Mouse (Mus musculus): ENCODE results near the gene Tctn1.
A peak's percentile ranks its signal among the peaks of the same experiment; 100 is the strongest.

Gene Tctn1

DNA sequence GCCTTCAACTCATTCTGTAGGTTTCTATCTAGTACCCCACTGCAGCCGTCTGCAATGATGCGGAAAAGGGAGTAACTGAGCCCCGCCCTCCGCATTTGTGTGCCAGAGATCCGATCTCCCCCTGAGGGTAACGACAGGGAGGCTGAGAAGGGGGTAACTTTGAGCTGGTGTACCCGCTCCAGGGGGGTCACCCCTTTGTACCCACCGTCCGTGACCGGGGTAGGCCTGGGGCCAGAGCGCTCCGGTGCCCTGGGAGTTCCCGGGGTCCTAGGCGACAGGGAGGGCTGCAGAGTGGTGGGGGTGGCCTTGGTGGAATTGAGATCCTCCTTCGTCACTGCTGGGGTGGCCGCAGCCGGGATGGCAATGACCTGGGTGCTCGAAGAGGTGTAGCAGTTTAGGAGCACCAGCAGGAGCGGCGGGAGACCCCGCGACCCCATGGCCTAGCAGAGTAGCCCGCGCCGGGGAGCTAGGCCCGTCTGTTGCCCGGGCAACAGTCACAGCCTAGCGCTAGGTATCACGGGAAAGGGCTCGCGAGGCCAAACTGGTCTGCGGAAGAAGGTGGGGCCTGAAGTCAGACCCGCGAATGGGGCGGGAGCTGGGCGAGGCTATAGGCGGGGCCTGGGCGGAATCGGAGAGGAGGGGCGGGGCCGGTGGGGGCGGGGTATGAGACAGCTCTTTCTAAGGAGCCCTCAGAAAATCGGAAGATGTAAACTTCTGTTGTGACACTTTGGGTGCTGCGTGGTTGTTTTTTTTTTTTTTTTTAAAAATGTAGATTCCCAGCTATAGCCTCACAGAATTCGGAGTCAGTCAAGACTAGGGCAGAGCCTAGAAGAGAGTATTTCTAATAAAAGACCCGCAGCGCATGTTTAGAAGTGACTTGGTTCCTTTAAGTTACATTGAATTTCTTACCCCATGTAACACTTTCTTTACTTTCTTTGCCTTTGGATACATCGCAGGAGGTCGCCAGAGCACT is at the start of gene Tctn1:
Gene Tctn1, minus strand, starts transcription at position 528 of the 973 bp plus-strand sequence.
- DNase-seq, result peak; percentile 85

DNA sequence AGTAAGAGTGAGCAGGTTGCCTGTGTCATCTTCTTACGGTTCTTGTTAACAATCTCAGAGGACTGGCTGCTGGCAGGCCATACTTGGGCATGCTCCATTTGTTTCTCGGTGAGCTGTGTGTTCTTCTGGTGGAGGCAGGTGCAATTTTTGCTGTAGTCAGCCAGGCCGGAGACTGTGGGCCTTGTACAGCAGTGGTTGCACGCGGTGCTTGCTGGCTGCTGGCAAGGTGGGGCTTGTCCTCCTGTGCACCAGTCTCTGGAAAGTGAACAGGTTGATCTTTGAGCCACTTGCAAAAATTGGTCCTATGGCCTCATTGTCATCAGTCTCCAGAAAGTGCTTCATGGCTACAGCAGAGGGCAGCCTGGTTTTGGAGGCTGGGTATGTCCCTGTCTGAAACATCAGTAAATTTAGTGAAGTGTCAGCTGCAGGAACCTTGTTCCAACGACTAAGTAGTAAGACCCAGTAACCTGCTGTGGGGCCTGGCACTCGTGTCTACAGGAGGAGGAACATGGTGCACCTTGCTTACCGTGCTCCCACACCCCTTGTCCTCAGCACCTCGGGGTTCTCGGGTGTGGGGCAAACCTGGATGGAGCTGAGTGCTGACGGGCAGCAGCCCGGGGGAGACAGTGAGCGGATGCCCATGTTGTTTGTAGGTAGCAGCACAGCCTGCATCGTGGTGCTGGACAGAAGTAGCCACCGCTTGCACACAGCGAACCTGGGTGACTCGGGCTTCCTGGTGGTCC is 48.9 kb upstream of the Tctn1 start:
- no peak for DNase-seq

DNA sequence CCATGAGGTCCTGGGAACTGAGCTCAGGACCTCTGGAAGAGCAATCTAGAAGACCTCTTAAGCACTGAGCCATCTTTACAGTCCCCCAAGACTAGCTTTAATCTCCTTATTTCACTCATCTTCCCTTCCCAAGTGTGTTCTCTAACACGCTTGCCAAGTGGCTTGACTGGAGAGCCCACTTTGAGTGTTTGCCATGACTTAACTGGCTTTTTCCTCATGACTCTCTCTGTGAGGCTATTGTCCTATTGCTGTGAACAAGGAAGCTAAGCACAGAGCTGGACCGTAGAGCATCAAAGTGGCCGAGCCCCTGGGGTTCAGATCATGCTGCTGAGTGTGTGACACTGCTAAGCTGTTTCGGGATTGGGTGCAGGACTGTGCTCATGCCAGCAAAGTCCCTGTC is 48.1 kb upstream of the Tctn1 start:
- DNase-seq, result no peak

DNA sequence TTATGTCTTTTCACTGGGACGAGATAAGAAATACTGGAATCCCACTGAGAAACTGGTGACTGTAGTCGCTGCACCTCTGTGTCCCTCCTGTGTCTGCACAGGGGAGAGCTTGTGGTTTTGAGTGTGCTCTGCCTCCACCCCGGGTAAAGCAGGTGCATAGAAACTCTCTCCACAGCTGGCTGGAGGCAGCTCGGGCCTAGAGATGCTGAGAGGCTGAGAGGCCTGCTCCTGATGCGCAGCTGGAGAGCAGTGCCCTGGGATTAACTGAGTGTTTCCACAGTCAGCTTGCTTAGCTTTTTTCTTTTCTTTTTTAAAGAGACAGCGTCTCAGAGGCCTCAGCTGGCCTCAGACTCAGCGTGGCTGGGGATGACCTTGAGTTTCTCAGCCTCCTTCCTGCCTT is 47.4 kb upstream of the Tctn1 start:
- no peak for DNase-seq

DNA sequence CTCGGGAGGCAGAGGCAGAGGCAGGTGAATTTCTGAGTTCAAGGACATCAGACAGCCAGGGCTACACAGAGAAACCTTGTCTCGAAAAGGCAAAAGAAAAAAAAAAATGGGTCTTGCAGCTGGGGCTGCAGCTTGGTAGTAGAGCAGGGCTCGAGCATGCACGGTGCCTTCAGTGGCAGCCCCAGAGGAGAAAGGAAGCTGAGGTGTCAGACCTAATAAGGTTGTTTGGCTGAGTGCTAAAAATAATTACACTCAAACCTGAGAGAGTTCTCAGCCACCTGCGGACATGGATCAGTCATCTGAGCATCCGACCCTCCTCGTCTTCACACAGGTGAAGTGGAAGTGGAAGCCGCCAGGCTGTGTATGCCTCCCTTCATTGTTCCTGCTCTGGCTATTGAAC is 46.4 kb upstream of the Tctn1 start:
- no peak for DNase-seq

DNA sequence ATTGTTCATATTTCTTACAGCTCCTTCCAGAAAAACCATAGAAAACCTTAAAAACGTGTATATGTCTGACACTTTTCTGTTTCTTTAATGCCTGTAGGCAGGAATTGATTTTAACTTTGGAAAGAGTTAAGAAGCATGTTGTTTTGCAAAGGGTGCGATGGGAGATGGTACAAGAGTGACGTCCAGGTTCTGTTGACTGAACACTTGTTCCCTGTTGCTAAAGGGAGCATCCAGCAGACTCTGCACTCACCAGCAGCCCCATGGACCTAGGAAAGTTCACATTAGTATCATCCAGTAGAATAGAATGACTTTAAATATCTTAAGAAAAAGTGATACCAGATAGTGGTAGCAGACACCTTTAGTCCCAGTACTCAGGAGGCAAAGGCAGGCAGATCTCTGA is 42.3 kb upstream of the Tctn1 start:
- DNase-seq, result no peak

DNA sequence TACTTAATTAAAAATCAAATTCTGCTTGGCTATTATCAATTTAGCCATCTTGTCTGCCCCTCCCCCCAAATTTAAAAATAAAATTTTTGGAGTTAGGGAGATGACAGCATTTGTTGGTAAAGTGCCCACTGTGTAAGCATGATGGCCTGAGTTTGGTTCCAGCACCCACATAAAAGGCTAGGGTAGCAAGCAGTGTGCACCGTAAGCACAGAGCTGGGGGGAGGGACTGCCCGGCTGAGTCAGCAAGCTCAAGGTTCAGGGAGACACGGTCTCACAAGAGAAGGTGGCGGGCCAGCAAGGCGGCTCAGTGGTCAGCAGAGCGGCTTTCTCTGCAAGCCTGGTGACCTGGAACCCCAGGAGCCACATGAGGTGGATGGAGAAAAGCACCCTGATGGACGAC is 41.2 kb upstream of the Tctn1 start:
- DNase-seq, result no peak

DNA sequence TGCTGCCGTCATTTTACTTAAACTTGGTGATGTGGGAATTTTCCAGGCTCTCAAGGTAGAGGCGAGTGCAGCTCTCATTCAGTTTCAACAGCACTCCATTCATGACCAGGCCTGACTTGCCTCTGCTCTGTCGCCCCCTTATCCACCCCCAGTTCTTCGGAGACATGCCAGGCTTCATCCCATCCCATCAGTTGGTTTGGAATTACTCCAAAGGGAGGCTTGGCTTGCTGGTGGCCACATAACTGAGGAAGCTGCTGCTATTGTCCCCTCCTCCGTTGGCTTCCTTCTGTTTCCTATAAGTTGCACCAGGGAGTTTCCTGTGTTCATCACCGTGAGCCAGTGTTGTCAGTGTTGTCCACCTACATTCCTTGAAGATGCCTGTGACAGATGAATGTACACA is 40.3 kb upstream of the Tctn1 start:
- no peak for DNase-seq

DNA sequence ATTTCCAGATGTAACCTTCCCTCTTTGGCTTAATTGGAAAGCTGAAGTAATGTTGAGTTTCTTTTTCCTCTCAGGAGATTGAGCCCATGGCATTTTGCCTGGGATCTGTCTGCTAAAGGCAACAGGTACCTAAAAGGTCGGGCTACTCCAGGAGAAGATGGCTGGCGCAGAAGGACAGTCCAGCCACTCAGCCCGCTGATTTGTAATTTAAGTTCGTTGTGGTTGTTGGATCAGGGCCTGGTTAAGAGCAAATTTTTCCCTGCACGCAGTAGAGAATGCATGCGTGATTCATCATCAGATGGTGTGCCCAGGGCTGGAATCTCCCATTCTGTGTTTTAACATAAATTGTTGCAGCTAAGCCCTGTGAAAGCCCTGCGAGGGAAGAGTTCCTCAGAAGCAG is 39.7 kb upstream of the Tctn1 start:
- DNase-seq, result no peak

DNA sequence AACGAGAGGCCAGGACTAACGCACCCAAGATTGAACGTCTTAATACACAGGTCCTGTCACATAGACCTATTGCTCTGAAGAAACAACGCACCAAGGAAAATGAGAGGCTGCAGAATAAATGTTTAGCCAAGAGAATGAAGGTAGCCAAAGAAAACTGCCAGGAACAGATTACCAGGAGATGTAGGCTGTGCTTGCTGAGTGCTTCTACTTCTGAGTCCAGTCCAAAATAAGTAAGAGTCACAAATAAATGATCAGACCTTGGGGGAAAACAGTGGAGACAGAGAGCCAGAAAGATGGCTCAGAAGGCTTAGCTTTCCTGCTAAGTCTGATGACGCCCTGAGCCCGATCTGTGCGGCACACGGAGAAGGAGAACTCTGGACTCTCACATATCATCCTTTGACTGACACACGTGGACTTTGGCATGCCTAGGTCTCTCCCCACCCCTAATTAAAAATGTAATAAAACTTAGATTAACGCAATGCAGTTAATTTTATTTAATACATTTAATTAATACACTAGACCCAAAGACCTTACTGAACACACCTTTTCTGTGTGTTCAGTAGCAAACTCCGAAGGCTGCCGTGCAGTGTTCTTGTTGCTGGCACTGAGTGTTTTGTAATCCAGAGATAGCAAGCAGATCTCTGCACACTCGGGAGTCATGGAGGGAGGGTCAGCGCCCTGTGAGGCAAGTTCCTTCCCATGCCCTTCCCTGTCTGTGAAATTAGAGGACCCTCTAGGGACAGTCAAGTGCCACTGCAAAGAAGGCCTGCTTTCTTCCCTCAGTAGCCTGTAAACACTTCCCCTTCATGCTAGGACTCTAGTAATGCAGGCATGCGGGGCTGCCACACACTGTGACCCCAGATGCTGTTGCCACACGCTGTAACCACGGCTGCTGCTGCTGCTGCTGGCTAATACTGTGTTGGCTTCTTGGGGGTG is 38.8 kb upstream of the Tctn1 start:
- no peak for DNase-seq

DNA sequence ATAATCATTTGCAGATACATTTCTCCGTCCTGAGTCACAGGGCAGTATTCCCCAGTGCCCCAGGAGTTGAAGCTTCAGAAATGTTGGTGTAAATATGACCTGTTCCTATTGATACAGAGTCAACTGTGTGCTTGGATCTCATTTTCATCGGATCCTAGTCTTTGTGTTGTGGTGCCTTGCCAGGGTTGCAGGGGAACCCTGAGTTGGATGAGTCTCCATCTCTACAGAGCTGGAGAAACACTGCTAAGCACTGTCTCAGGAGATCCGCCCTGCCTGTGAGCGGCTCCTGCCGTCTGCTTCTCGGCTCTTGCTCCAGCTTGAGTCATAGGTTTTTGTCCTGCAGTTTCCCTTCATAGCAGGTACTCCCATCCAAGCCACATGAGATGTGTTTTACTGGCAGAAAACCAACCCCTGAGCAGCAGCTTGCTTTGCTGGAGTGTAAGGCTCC is 35.8 kb upstream of the Tctn1 start:
- no peak for DNase-seq

DNA sequence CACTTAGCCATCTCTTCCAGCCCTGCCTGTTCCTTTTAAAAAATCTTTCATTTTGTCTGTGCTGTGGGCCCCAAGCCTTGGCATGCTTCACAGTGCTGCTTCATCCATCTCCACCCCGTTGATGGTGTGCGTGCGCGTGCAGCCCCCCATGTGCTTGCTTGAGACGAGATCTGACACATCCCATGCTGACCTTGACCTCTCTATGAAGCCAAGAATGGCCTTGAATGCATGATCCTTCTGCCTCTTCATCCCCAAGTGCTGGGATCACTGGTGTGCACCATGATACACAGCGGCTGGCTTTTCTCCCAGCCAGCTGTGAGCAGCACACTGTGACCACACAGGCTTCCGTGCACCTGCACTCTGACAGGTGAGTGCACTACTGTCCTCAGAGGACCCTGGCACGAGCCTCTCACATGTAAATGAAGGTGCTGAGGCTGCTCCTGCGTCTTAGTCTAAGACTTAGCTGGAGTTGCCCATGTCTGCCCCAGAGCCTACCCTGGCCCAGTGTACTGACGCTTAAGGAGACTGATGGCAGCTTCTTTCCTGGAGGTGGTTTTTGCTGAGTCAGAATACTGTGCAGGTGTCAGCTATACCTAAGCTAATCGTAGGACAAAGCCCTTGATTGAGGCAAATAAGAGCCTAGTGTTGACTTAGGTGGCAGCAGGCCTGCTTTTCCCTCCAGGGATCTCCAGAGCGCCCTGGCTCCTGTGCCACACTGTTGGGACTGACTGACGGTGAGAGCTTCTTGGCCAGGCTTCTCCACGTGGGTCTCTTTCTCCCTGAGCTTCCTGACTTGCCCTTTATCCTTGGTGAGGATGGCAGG is 31.1 kb upstream of the Tctn1 start:
- no peak for DNase-seq

DNA sequence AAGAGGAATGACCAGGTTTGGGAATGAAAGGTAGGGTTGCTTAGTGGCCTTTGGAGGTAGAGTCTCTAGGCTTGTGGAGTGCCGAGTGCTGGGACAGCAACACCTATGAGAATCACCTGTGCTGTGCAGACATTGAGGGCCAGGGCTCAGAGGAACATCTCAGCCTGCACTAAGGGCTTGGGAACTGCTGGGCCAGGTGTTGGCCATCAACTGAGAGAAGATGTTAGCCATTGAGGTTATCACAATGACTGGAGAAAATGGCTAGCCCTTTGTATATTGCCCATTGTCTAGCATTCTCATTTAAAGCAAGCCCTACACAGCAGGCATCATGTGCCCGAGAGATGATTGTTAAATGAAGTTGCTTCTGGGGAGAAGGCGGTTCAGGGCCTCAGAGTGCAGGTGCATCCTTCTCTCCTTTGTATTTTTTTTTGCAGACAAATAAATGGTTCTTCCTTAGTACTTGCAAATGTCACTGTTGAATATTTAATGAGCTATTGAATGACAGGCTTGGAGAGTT is 30.0 kb upstream of the Tctn1 start:
- DNase-seq, result no peak

DNA sequence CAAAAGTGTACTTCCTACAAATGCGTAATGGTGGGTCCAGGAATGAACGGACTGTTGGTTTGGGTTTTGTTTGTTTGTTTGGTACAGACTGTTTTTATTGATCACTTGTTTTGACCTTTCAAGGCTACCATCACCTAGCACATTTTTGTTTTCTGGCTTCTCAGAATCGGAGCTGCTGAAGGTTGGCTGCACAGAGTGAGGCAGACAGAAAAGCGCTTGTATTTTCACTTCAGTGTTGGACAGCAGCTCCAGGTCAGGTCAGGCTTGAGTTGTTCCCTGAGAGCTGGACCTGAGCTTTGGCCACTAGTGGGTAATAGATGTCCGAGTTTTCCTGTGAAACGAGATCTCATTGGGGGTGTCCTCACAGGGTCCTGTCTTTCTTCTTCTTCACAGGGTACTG is 28.9 kb upstream of the Tctn1 start:
- DNase-seq, result no peak

DNA sequence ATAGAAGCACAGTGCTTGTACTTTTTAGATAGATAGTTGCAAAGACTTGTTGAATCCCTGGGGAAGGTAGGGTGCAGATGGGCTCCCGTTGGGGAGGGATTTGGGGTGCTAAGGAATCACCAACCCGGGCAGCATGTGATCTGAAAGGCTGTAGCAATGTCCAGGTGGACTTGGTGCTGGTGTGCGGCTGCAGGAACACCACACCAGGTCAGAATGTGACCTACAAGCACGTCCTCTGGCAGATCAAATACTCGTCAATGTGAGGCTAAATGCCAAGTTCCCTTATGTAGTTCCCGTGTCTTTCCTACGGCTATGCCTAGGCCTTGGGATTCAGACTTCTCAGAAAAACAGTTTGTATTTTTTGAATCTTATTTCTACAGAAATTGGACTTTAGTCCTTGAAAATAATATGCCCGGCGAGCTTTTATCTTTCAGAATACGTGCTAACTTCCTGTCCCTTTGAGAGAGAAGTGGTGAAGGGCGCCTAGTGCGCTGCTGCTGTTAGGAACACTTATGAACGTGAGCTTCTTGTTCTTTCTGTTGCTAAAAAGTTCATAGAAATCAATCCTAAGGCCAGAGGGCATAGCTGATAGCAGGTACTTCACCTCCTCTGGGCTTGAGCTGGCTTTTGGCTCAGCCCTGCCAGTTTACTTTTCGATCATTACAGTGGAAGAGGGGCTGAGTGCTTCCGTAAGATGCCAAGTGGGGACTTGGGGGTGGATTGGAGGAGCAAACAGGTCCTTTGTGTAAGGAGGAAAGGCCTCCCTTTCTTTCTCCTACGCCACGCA is 27.5 kb upstream of the Tctn1 start:
- no peak for DNase-seq

DNA sequence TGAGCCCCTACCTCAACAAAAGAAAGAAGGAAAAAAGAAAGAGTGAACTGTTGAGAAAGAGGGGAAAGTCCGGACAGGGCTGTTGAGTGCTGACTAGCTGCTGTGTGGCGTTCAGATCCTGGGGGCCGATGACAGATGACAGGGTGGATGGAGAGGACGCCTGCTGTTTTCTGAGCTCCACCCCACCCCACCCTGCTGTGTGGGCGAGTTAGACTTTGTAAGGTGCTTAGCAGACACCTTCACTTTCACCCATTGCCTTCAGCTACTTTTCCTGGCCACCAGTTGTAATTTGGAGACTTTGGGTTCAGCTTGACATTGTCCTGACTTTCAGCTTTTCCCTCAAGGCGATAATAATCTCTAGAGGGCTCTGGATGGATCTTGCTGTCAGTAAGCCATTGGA is 26.9 kb upstream of the Tctn1 start:
- no peak for DNase-seq

DNA sequence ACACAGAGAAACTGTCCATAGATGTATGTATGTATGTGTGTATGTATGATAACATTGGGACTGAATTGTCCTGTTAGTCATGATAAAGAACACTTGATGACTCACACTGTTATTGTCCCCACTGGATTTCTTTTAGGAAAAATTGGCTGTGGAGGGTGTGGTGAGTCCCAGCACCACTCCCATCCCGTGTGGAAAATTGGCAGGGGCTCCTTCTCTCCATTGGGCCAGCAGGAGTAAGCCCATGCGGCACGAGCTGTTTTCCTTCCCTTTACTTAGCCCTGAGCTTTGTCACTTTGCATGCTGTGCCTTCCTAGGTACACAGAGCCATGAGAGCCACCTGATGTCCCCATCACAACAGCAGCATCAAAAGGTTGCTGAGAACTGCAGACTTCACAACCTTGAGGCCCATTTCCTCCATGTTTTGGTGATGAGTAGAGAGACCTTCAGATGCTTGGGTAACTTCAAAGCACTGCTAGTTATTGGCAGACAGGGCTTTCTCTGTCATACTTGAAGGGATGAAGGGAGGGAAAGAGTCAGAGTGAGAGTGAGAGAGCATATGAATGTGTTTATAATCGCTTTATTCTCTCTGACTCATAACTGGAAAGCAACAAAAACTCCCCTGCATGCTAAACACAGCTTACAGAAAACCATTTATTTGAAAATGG is 24.0 kb upstream of the Tctn1 start:
- no peak for DNase-seq

DNA sequence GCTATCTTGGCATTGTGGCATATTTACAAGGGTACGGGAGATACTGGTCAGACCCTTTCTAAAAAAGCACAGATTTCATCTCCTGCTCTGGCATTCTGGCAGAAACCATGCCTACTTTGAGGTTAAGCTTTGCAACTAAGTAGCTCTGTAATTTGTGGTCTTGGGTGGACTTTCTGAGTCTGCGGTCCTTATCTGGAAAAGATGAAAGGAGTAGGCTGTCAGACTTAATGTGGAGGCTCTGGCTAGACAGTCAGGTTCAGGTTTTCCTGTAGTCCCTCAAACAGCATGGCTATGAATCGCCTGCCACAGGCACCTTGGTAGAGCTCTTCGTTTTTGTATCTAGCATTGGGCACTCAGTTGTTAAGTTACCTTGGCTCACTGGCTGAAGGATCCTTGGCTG is 22.8 kb upstream of the Tctn1 start:
- DNase-seq, result no peak

DNA sequence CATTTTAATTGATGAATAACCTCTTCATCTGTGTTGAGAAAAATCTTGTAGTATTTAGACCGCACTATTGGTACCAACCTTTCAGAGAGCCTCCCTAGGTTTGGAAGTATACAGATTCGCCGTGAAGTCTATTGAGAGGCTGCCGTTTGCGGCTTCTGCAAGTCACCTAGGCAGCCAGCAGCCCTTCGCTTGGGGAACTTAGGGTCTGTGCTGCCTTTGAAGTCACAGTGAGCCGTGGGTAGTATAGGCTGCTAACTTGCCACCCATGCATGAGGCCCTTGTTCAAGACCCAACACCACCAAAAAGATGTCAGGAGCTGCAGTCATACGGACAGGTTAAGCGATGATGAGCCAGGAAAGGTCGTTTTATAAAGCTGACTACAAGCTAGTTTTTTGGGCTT is 21.9 kb upstream of the Tctn1 start:
- DNase-seq, result no peak

DNA sequence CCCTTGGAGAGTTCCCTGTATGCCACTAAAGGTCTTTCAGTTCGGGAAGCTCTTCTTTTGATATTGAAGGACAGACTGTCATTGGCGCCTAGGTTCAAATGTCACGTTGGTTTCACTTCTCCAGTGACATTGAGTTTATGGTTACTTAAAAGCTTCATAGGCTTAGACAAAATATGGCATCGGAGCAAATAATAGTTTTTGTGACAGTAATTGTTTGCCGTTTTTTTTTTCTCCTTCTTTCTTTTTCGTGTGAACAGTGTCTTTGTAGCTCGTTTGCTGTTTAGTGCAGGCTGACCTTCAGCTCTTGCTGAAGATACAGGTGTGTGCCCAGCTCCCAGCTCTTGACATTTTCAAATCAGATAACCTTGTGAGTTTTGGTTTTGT is 21.5 kb upstream of the Tctn1 start:
- DNase-seq, result no peak

Data from right cerebral cortex, postnatal 25 days (tissue).